Mouse (Mus musculus): ENCODE measurements around the gene Zfp28. TPM values are rescaled to one million over a fixed set of nuclear protein-coding genes. Genes with fewer than 3 reads are reported as not detected.

Zfp28 gene
- 17.7 and 18.2 TPM in 2 replicates for polyA plus RNA-seq (2015; fragmentation: Nextera tagmentation; extraction: Ambion mirVana)

DNA sequence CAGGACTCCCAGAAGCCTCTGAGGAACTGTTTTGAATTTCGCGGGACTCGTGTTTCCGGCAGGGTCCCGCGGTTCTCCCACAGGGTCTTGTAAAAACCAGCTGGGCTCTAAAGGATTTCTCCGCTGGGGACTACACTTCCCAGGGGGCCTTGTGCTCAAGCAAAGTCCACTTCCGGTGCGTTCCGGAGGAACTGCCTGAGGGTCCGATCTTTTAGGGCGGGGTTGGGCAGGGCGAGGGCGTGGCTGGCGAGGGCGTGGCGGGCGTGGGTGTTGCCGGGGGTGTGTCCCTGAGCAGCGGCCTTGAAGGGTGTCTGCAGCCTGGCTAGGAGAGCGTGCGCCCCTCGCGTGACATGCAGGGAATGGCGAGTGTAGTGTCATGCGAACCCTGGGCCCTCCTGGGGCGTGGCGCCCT is at the start of gene Zfp28:
Gene Zfp28 (plus strand): TSS at position 252 of the 412 bp plus-strand sequence.
- Histone ChIP-seq H3K27ac (peak within 1 kb of the TSS; percentile 67), H3K36me3 (replicated peaks) (no peaks in the 10 kb centered on the region), H3K4me1 (peaks cover 24% of the 10 kb centered on the region), H3K4me3 (peak within 1 kb of the TSS; percentile 85), H3K9ac (peak within 1 kb of the TSS; percentile 82), H3K9me3 (no peaks in the 10 kb centered on the region), H3K27me3 (replicated peaks) (no peaks in the 10 kb centered on the region), H3K4me2 (peak within 1 kb of the TSS; percentile 93)
- WGBS: under 1% methylated on average over 28 of the region's 28 CpGs
- ATAC-seq (replicated peaks): peak; percentile 95

DNA sequence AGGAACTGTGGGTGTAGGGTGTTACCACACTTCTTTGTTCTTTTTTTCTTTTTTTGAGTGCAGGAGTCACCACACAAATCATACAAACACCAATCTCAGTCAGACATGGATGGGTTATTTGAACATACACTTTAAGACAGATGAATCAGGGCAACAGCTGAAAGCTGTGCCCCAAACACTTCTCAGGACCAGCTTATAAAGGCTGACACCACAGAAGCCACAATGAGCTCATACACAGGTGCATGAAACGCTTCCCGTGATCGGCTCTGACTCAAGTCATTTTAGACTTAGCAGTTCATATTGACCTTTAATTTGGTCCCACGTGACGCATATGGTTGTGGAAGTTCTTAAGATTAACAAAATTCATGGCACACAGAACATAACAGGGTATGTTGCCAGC is 43.2 kb upstream of the Zfp28 start:
- Histone ChIP-seq H3K4me1 (peaks cover 9% of the 10 kb centered on the region), H3K27ac (no peak overlapping the region), H3K4me3 (no peak overlapping the region), H3K9me3 (no peaks in the 10 kb centered on the region), H3K9ac (no peak overlapping the region), H3K4me2 (no peak overlapping the region), H3K36me3 (replicated peaks) (no peaks in the 10 kb centered on the region), H3K27me3 (replicated peaks) (no peaks in the 10 kb centered on the region; the same call in 1 of the 2 replicates)
- WGBS: 88% methylated on average over 5 of the region's 5 CpGs
- ATAC-seq (replicated peaks): no peak

DNA sequence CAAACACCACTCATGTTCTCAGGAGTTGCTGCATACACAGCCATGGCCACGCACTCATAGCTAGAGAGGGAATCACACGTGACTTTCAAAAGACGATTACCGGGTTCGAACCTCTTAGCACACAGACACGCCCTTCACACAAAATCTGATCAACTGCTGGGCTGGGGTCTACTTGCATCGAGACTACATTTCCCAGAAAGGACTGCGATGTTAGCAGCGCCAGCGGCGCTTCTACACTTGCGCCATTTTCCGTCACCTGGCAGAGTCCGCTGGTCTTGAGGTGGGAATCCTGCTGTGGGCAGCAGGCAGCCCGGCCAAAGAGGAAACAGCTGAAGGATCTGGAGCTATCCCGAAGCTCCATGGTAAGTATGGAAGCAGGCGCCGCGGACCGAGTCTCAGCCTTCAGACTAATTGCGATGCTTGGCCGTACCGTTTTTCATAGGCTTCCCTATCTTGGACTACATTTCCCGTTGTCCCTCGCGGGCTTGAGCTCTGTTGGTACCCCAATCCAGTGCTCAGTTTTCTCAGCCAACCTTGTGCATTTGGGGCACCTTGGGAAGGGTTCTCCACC is 39.5 kb upstream of the Zfp28 start, which contains the start of gene Gm3854:
Gene Gm3854 (plus strand): TSS at position 259 of the 571 bp plus-strand sequence.
- H3K27ac ChIP-seq: peak within 1 kb of the TSS; percentile 88
- H3K27me3 ChIP-seq (replicated peaks): no peaks in the 10 kb centered on the region
- no peaks in the 10 kb centered on the region for H3K36me3 ChIP-seq (replicated peaks)
- WGBS: under 1% methylated on average over 26 of the region's 26 CpGs
- H3K9ac ChIP-seq: peak within 1 kb of the TSS; percentile 80
- ATAC-seq (replicated peaks): peak; percentile 94
- peak within 1 kb of the TSS; percentile 51 for H3K4me2 ChIP-seq
- peak within 1 kb of the TSS; percentile 64 for H3K4me3 ChIP-seq
- H3K9me3 ChIP-seq: no peaks in the 10 kb centered on the region
- H3K4me1 ChIP-seq: peaks cover 12% of the 10 kb centered on the region

DNA sequence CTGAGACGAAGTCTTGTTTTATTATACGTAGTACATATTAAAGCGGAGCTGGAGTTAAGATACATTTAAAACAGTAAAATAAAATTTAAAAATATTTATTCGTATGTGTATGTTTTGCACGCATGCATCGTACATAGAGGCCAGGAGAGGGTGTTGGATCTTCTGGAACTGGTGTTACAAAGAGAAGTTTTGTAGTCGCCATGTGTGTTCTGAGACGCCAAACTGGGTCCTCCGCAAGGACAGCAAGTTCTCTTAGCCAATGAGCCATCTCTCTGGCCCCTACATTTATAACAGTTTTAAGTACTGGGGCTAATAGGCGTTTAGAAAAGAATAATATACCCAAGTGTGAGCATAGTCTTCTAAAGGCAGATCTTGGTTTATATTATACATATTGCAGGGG is 39.0 kb upstream of the Zfp28 start:
- H3K4me1 ChIP-seq: peaks cover 12% of the 10 kb centered on the region
- no peaks in the 10 kb centered on the region for H3K36me3 ChIP-seq (replicated peaks)
- H3K27me3 ChIP-seq (replicated peaks): no peaks in the 10 kb centered on the region
- WGBS: 30% methylated on average over 10 of the region's 10 CpGs
- H3K9me3 ChIP-seq: no peaks in the 10 kb centered on the region
- peak overlapping the region; percentile 88; the same call in 1 of the 2 replicates for H3K27ac ChIP-seq
- H3K4me3 ChIP-seq: peak overlapping the region; percentile 64
- peak overlapping the region; percentile 80; the same call in 1 of the 2 replicates for H3K9ac ChIP-seq
- H3K4me2 ChIP-seq: peak overlapping the region; percentile 51
- peak; percentile 60 for ATAC-seq (replicated peaks)

DNA sequence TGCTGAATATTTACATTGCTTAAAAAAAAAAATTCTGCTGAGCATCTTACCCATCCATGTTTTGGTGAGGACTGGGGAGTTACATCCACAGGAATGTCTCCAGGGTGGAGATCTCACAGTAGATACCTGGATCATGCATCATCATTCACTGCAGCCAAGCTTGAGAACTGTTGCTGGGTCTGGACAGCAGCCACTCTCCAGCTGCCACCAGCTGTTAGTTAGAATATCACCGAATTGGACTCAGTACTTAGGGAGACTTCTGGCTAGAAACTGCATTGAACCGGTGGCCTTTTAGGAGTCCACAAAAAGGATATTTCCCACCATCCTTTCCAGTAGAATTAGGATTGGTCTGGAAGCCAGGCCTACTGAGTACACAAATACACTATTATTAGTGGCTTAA is 25.0 kb upstream of the Zfp28 start:
- Histone ChIP-seq H3K4me1 (peaks cover 7% of the 10 kb centered on the region; the same call in 1 of the 2 replicates), H3K27ac (no peak overlapping the region), H3K9me3 (no peaks in the 10 kb centered on the region), H3K36me3 (replicated peaks) (peaks cover 12% of the 10 kb centered on the region), H3K27me3 (replicated peaks) (no peaks in the 10 kb centered on the region), H3K4me3 (no peak overlapping the region), H3K9ac (no peak overlapping the region), H3K4me2 (no peak overlapping the region)
- no peak for ATAC-seq (replicated peaks)
- 70% methylated on average over 2 of the region's 2 CpGs for WGBS

DNA sequence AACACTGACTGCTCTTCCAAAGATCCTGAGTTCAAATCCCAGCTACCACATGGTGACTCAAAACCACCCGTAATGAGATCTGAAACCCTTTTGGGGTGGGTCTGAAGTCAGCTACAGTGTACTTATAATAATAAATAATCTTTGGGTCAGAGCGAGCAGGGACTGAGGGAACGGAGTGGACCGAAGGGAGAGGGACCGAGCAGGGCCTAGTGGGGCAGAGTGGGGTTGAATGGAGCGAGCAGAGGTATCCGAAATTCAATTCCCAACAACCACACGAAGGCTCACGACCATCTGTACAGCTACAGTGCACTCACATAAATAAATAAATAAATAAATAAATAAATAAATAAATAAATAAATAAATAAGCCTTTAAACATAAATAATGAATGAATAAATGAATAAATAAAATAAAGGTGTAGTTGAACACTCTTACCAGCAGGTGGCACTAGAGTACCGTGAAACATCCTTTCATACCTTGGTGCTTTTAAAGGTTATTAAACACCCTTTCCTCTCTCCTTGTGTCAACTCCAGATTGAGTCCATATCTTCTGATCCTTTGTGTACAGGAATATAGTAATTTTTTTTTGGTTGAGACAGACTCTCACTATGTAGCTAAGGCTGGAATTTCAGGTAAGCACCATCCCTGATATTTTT is 24.0 kb upstream of the Zfp28 start:
- Histone ChIP-seq H3K4me3 (no peak overlapping the region), H3K4me2 (no peak overlapping the region), H3K9ac (no peak overlapping the region), H3K27me3 (replicated peaks) (no peaks in the 10 kb centered on the region), H3K36me3 (replicated peaks) (0 out of 2 replicates have a peak, but pooled peaks cover 2% of the 10 kb centered on the region), H3K4me1 (peaks cover 13% of the 10 kb centered on the region), H3K27ac (peak overlapping the region; percentile 62), H3K9me3 (no peaks in the 10 kb centered on the region)
- 54% methylated on average over 10 of the region's 10 CpGs for WGBS
- no peak for ATAC-seq (replicated peaks)

DNA sequence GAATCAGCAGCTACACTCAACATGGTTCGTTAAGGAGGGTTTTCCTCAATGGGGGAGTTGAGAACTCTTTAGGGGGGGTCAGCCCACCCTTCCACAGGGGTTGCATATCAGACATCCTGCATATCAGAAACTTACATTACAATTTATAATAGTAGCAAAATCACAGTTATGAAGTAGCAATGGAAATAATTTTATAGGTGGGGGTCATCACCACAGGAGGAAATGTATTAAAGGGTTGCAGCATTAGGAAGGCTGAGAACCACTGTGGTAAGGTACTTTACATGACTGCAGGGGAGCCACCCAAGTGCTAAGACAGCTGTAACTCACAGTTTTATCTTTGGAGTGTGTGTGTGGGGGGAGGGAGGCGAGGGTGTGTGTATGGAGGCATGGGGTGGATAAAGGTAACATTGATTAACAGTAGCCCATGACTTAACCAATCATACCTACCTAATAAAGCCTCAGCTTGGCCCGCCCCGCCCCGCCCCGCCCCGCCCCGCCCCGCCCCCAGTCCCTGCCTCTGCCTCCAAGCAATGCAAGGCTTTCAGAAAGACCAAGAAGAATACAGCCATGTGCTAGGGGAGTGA is 22.5 kb upstream of the Zfp28 start:
- ATAC-seq (replicated peaks): no peak
- Histone ChIP-seq H3K4me1 (peaks cover 21% of the 10 kb centered on the region), H3K36me3 (replicated peaks) (no peaks in the 10 kb centered on the region), H3K4me3 (no peak overlapping the region), H3K4me2 (no peak overlapping the region), H3K27me3 (replicated peaks) (no peaks in the 10 kb centered on the region), H3K9me3 (no peaks in the 10 kb centered on the region), H3K9ac (no peak overlapping the region), H3K27ac (no peak overlapping the region)
- WGBS: 19% methylated on average over 9 of the region's 9 CpGs

DNA sequence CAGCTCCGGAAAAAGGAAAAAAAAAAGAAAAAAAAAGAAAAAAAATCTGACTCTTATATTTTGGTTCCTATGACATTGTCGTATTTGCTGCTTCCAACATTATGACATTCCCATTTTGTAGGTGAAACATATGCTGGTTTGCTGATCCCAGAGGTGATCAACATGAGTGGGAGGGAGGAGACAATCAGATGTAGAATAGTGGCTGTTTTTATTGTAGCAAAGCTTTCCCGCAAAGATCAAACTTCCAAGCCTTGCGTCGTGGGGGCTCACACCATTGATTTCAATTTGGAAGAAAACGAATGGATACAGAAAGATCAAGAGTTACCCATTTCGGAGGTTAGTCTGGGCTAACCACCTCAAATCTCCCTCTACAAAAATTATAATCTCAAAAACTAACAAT is 21.3 kb upstream of the Zfp28 start:
- H3K36me3 ChIP-seq (replicated peaks): no peaks in the 10 kb centered on the region
- ATAC-seq (replicated peaks): no peak
- no peaks in the 10 kb centered on the region for H3K9me3 ChIP-seq
- peak overlapping the region; percentile 55 for H3K9ac ChIP-seq
- peaks cover 21% of the 10 kb centered on the region for H3K4me1 ChIP-seq
- peak overlapping the region; percentile 65 for H3K4me2 ChIP-seq
- H3K4me3 ChIP-seq: peak overlapping the region; percentile 60
- WGBS: 21% methylated on average over 7 of the region's 7 CpGs
- H3K27ac ChIP-seq: peak overlapping the region; percentile 95
- no peaks in the 10 kb centered on the region for H3K27me3 ChIP-seq (replicated peaks)

DNA sequence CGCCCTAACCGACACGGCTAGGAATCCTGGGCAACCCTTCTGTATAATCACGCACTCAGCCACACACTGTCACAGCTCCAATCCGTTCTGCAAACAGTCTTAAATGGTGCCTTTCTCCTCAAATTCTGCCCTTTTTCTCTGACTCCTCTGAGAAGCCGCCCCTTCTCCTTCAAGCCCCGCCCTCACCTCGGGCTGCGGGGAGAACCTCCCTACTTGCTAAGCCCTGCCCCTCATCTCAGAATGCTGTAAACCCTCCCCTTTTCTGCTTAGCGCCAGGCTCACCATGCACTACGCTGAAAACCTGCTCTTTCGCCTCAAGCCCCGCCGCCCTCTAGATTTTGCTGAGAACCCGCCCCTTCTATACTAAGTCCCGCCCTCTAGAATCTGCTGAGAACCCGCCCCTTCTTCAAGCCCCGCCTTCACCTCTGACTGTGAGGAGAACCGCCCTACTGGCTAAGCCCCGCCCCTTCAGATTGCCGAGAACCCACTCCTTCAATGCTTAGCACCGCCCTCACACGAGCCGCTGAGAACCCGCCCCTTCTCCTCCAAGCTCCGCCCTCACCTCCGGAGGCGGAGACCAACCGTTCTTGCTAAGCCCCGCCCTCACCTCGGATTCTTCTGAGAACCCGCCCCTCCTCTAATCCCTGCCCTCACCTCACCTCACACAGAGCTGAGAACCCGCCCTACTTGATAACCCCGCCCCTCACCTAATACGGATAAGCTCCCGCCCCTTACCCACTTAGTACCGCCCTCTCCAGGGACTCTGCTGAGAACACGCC is 20.6 kb upstream of the Zfp28 start:
- H3K27ac ChIP-seq: peak overlapping the region; percentile 95
- no peaks in the 10 kb centered on the region for H3K9me3 ChIP-seq
- H3K4me2 ChIP-seq: peak overlapping the region; percentile 65
- peak overlapping the region; percentile 60 for H3K4me3 ChIP-seq
- H3K27me3 ChIP-seq (replicated peaks): no peaks in the 10 kb centered on the region
- peak; percentile 94 for ATAC-seq (replicated peaks)
- H3K9ac ChIP-seq: peak overlapping the region; percentile 55
- H3K36me3 ChIP-seq (replicated peaks): no peaks in the 10 kb centered on the region
- under 1% methylated on average over 38 of the region's 38 CpGs for WGBS
- peaks cover 21% of the 10 kb centered on the region for H3K4me1 ChIP-seq

DNA sequence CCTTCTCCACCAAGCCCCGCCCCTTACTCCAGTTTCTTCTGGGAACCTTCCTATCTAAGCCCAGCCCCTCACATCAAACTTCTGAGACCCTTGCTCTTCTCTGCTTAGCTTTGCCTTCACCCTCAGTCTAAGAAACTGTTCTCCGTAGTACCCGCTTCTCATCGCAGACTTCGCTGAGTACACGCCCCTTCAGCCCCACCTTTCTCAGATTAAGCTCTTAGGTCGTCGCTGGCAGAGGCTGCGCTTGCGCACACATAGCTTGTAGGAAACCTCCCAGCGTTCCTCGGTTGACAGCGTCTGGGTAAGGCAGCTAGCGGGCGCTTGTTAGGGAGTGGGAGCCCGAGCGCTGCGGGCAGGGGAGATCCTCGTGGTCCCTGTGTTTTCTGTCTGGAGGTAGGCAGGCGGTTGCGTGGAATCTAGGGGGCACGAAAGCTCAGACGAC is 20.0 kb upstream of the Zfp28 start, which contains the start of gene Zfp78:
Gene Zfp78 (plus strand): TSS at position 234 of the 442 bp plus-strand sequence.
- ATAC-seq (replicated peaks): peak; percentile 87
- Histone ChIP-seq H3K4me3 (peak within 1 kb of the TSS; percentile 60), H3K36me3 (replicated peaks) (no peaks in the 10 kb centered on the region), H3K27me3 (replicated peaks) (no peaks in the 10 kb centered on the region), H3K9me3 (no peaks in the 10 kb centered on the region), H3K4me1 (peaks cover 21% of the 10 kb centered on the region), H3K9ac (peak within 1 kb of the TSS; percentile 63), H3K27ac (peak within 1 kb of the TSS; percentile 95), H3K4me2 (peak within 1 kb of the TSS; percentile 65)
- 0% methylated on average over 23 of the region's 23 CpGs for WGBS

DNA sequence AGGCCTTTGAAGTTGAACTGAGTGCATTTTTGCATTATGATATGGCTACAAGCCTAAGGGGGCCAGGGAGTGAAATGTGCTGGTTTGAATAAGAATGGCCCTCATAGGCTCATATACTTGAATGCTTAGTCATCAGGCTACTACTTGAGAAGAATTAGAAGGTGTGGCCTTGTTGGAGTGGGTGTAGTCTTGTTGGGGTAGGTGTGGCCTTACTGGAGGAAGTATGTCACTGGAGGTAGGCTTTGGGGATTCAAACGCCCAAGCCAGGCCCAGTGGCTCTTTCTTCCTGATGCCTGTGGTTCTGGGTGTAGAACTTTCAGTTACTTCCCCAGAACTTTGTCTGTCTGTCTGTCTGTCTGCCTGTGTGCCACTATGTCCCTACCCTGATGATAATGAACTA is 18.3 kb upstream of the Zfp28 start:
- Histone ChIP-seq H3K4me2 (peak overlapping the region; percentile 65; the same call in 1 of the 2 replicates), H3K36me3 (replicated peaks) (no peaks in the 10 kb centered on the region), H3K4me1 (peaks cover 17% of the 10 kb centered on the region), H3K27ac (no peak overlapping the region), H3K9me3 (no peaks in the 10 kb centered on the region), H3K27me3 (replicated peaks) (no peaks in the 10 kb centered on the region), H3K9ac (no peak overlapping the region), H3K4me3 (no peak overlapping the region)
- no peak for ATAC-seq (replicated peaks)
- WGBS: 70% methylated on average over 1 of the region's 1 CpGs

DNA sequence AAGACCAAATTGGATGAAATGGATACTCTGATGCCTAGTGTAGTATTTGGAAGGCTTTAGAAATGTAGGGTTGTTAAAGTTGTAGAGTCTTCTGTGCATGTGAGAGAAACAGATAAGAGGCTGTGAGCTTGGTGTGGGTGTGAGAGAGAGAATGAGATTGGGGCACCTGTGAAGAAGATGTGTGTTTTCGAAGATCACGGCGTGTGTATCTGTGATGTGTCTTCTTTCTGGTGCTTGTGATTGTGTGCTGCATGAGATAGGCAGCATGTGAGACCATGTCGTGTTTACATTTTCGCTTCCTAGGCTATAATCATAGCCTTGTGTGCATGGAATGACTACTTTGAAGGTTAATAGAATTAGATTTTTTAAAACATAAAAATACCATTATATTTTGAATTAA is 15.9 kb upstream of the Zfp28 start:
- Histone ChIP-seq H3K9ac (no peak overlapping the region), H3K27ac (no peak overlapping the region), H3K4me3 (no peak overlapping the region), H3K36me3 (replicated peaks) (no peaks in the 10 kb centered on the region; the same call in 1 of the 2 replicates), H3K9me3 (no peaks in the 10 kb centered on the region), H3K4me1 (peaks cover 14% of the 10 kb centered on the region), H3K27me3 (replicated peaks) (no peaks in the 10 kb centered on the region), H3K4me2 (no peak overlapping the region)
- no peak for ATAC-seq (replicated peaks)
- 92% methylated on average over 5 of the region's 5 CpGs for WGBS

Measured in midbrain, embryonic 15.5 days (tissue).